Mouse (Mus musculus): ENCODE results near the gene Fdxr. TPM values are rescaled to one million over a fixed set of nuclear protein-coding genes. Genes with fewer than 3 reads are reported as not detected.

Fdxr gene
- total RNA-seq, 2 experiments from 2014 or later, result 6.7 to 7.7 TPM

- DNase-seq (ENCODE audit: low spot score in 2 of 2), result peak in 1 of 2 experiments; percentile 50
Measured at GRCm38 (mm10) chr11:115290919-115291318, 14.1 kb upstream of the Fdxr start.

GRCm38 (mm10) chr11:115290314-115290713, 13.5 kb upstream of the Fdxr start:
- no peak for DNase-seq (ENCODE audit: low spot score in 2 of 2)

DNA sequence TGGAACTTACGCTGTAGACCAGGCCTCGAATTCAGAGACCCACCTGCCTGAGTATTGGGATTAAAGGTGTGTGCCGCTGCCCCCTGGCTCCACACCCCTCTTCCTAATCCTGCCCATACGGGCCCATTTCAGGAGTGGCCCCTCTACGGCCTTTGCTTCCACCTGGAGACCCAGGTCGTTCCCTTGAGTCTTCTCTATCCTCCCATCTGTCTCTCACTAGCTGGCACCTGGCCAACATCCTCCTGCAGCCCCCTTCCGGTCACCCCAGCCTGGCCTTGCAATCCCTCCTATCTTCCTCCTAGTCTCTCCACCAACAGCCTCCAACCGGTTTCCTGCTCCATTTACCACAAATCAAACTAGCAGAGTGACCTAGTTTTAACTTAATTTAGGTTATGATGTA, 13.0 kb upstream of the Fdxr start:
- no peak for DNase-seq (ENCODE audit: low spot score in 2 of 2)

- no peak for DNase-seq (ENCODE audit: low spot score in 2 of 2)
Measured at GRCm38 (mm10) chr11:115288305-115288704, 11.5 kb upstream of the Fdxr start.

DNA sequence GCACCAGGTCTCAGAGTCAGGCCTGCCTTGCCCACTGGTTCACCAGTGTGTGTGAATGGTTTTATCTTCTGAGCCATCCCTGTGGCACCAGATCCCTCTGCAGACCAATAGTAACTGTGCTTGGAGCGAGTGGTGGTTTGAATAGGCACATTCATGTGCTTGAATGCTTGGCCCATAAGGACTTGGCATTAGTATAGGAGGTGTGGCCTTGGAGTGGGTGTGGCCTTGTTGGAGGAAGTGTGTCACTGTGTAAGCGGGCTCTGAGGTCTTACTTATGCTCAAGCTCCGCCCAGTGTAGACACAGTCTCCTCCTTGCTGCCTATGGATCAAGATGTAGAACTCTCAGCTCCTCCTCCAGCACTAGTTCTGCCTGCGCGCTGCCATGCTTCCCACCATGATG, 10.5 kb upstream of the Fdxr start:
- no peak for DNase-seq (ENCODE audit: low spot score in 2 of 2)

GRCm38 (mm10) chr11:115286201-115286993, 9.5 kb upstream of the Fdxr start:
- DNase-seq (ENCODE audit: low spot score in 2 of 2), result no peak

GRCm38 (mm10) chr11:115285282-115285681, 8.4 kb upstream of the Fdxr start:
- no peak for DNase-seq (ENCODE audit: low spot score in 2 of 2)

DNA sequence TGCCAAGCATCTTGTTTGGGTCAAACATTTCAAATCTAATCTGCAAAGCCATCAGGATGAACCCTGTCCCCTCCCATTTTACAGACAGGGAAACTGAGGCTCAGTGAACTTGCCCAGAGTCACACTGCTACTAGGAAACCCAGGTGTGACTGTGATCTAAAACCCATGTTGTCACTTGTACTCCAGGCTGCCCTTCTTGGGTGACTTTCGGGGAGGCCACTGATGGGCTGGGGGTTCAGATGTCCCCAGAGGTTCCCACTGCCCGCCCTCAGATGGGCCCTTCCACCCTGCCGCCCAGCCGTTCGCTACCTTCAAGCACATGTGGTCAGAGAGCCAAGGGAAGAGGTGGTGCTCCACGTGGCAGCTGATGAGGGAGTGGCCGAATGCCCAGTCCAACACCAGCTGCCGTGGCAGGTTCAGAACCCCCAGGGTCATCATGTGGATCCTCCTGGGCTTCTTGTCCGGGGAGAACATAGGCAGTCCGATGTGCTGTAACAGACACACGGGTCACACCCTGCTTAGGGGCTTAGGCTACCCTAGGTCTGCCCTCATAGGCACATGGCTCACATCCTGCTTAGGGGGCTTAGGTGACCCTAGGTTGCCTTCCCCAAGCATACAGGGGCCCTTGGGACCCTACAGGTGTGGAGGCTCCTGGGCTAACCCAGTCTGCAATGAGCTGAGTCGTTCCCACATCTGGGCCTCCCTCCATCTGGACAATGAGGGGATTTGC, 7.2 kb upstream of the Fdxr start:
- DNase-seq (ENCODE audit: low spot score in 2 of 2), result no peak

DNA sequence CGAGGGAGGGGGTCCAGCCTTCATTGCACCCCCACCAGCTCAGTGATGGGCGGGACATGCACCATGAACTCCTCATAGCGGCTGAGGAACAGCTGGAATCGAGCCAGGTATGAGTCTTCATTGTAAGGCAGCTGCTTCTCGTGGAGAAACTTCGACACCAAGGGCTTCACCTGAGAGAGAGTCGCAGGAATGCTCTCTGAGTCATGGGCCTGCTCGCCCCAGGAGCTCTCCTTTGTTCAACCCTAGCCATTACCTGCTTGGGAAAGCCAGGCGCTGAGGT, 6.6 kb upstream of the Fdxr start:
- no peak for DNase-seq (ENCODE audit: low spot score in 2 of 2)

GRCm38 (mm10) chr11:115282723-115283485, 6.1 kb upstream of the Fdxr start:
- DNase-seq (ENCODE audit: low spot score in 2 of 2), result no peak

- no peak for DNase-seq (ENCODE audit: low spot score in 2 of 2)
Measured at GRCm38 (mm10) chr11:115282295-115282694, 5.4 kb upstream of the Fdxr start.

DNA sequence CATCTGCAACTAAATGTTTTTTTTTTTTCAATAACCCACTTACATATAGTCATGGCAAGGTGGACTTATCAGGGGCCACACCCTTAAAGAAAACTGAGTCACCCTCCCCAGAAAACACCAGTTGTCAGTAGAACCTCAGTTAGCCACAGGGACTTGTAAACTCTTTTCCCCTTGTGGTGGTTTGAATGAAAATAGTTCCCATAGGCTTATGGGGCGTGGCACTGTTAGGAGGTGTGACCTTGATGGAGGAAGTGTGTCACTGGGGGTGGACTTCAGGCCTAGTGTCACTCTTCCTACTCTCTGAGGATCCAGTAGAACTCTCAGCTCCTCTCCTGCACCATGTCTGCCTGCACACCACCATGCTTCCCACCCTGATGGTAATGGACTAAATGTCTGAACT, 2.9 kb upstream of the Fdxr start:
- DNase-seq (ENCODE audit: low spot score in 2 of 2), result no peak

DNA sequence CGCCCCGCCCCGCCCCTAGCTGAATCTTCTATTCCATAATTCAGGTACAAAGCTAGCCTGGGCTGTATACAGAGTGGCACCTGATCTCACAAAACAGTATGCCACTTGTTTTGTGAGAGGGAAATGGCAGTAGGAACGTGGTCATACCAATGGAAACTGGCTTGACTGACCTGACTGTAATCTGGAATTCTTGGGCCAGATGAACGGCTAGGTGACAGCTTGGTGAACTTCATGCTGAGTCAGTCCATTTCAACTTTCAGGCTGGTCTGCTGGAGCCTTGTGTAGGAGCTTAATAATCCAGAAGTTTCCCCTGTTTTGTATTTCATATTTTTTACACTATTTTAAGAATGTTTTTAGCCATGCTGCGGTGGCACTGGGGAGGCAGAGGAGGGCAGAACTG, 1.3 kb upstream of the Fdxr start:
- DNase-seq (ENCODE audit: low spot score in 2 of 2), result no peak

- no peak for DNase-seq (ENCODE audit: low spot score in 2 of 2)
Measured at GRCm38 (mm10) chr11:115277604-115277975, 740 bp upstream of the Fdxr start.

- no peak for DNase-seq (ENCODE audit: low spot score in 2 of 2)
Measured at GRCm38 (mm10) chr11:115275954-115276353, 896 bp downstream of the Fdxr start.

DNA sequence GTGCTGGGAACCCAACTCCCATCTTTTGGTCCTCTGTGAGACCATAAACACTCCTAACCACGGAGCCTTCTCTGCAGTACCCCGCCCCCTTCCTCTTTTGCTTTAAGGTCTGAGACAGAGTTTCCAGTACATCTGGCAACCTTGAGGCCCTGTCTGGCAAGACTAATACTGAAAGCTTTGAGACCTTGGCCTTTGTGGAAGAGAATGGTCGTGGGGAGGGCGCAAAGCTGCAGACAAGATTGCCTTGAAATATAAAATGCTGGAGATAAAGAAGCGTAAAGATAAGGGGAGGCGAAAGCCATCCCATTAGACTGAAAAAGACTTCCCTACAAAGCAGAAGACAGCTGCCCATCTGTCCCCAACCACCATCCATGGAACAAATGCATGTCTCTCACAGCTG, 1.3 kb downstream of the Fdxr start:
- DNase-seq (ENCODE audit: low spot score in 2 of 2), result no peak

DNA sequence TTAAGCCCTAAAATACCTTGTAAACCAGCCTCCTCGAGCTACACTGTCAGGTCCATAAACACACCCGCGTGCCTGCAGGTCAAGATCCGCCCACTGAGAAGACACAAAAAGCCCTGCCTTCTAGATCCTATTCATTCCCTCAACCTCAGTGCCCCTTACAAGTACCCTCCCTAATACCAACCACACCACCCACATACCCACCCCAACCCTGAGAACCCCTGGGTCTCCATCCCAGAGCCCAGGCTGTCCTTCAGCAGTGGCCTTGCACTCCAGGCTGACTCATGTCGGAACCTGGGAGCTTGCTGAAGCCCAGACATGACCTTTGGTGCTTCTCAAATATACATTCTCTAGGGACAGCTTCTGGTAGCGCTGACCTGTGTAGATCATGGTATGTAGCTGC, 2.1 kb downstream of the Fdxr start:
- DNase-seq (ENCODE audit: low spot score in 2 of 2), result no peak

DNA sequence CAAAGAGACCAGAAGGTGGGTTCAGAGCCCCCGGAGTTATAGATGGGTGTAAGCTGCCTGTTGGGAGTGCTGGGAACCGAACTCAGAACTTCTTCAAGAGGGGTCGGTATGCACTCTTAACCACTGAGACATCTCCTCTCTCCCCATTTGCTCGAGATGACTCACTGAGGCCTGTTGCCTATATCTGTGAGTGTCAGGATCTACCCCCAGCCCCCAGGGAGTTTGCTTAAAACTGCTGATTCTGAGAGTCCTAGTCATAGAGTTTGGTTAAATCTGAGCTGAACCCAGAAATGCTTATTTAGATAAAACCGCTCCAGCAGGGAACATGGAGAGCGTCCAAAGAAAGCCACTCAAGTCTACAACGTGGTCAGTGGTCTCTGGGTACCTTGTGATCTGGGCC, 2.7 kb downstream of the Fdxr start:
- DNase-seq (ENCODE audit: low spot score in 2 of 2), result no peak

DNA sequence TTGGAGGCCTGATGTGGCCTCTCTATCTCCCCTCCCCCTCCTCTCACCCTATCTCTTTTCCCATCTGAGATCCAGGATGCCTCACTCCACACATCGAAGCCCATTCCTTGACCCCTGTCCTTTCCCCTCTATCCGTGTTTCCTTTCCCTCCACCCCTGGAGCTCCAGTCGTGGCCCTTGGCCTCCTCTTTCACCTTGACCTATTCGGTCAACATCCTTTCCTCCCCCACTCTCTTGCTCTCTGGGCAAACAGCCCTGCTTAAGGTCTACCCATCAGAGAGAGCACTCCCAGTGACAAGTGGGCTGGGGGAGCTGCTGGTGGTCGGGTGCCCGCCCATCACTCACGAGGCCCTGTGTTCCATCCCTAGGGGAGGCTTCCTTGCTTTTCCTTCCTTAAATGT, 3.1 kb downstream of the Fdxr start:
- no peak for DNase-seq (ENCODE audit: low spot score in 2 of 2)

DNA sequence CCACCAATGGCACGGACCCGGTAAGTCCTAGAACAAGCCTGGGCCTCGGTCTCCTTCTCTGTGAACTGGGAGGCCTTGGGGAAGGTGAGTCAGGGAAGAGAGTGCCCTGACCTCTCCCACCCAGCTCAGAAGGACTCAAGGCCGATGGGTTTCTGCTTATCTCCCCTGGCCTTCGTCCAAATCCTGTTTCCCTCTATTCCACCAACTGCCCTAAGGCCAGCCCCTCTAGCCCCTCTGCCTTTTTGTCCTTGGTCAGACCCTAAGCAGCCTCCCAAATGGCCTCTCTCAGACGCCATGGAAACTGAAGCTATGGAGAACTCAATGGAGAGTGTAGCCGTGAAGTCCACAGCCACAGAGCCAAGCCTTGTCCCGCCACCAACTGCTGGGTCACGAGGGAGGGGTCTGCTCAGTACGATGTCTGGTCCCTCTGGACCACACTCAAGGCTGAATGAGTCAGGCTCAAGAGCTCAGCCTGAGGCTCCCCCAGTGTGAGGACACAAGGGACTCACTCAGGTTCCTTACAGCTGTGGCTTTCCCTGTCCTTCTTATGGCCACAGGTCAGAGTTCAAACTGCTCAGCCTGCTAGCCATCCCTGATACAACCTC, 3.9 kb downstream of the Fdxr start:
- no peak for DNase-seq (ENCODE audit: low spot score in 2 of 2)

GRCm38 (mm10) chr11:115271481-115271880, 5.4 kb downstream of the Fdxr start:
- DNase-seq (ENCODE audit: low spot score in 2 of 2), result no peak

DNA sequence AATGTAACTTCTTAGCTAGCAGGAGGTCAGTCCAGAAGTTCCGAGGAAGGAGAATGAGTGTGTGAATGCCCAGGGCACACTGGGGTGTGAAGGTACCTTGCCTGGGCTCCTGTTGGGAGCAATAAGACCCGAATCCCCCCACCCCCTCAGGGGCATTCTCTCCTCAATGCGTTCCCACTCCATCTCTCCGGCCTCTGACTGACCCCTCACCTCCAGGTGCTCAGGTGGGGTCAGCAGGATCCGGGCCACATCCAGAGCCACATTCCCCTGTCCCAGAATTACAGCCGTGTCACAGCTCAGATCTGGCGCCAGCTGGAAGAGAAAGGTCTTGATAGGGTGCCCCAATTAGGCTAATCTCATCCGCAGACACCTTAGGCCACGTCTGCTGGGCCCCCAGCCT, 5.8 kb downstream of the Fdxr start:
- no peak for DNase-seq (ENCODE audit: low spot score in 2 of 2)
